Mouse (Mus musculus) retina, postnatal 1 day (tissue): ENCODE data around the gene Aagab.

Experiments used
- DNase-seq: peaks from one replicate; pipeline ENCODE4 v3.0.0-alpha.2; 2012

Gene Aagab

DNA sequence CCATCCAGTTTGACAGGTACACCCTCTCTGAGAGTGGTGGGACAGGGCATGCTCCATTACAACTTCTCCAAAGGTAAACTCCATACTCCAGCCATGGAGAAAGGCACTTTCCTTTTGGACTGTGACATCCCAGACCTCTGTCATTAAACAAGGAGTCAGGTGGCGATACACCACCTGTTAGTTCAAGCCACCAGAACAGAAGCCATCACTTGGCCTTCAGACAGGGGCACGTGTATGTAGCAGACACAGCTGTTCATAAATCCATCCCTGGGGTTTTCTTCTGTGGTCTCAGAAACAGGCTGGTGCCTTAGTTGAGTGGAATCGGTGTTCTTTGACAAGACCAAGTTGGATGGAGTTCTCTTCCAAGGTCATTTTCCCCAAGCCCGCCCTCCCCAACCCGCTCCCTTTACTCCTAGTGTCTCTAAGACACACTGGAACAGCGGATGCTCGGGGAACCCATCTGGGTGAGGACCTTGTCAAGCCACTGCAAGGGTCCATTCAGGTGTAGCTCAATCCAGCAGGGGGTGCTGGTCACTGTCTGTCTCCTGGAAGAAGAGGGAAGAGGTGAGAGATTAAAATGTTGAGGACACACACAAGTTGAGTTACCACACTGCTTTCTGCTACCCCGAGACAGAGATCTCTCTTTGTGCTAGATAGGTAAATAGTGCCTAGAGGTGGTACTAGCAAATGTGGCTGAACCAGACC is 47.5 kb downstream of the Aagab start:
- DNase-seq: peak; percentile 32

- DNase-seq: no peak
These were observed 48.4 kb downstream of the Aagab start for GRCm38 (mm10) chr9:63650905-63651304.

DNA sequence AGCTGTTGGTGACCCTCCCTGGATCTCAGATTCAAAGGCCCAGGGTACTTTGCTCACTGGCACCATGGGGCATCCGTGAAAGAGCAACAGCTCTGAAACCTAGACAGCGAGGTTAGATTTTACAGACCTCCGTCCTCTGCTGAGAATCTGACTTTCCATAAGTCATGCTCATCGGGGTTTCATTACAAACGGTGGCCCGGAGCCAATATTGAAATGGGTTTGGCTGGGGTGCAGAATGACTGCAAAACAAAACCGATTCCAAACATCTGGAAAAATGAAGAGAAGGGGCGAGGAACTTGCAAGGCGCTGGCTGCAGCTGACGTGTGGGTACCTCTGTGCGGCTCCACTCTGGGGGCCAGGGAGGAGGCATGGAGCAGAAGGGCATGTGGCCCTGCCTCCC is 49.1 kb downstream of the Aagab start:
- DNase-seq: no peak

- no peak for DNase-seq
These were observed 51.2 kb downstream of the Aagab start for GRCm38 (mm10) chr9:63653666-63654065.

GRCm38 (mm10) chr9:63654575-63654974 is 52.1 kb downstream of the Aagab start:
- no peak for DNase-seq

- DNase-seq: no peak
These were observed 52.6 kb downstream of the Aagab start for GRCm38 (mm10) chr9:63655092-63655491.

DNA sequence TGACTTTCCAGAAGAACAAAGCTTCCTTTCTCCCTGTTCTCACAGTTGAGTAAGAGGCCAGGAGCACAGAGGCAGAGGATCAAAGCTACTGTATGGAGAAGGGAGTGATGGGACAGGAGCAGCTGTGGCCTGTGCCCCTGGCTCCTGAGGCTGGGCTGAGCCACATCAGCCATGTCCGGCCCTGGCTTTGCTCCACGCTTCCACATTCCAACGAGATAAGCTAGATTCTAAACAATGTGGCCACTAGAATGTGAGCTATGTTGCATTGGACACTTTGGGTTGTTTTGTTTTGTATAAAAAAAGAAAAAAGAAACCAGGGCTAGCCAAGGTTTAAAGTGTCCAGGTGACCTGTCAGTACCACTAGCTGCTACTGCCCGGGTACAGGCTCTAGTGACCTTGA is 54.7 kb downstream of the Aagab start:
- DNase-seq: no peak

DNA sequence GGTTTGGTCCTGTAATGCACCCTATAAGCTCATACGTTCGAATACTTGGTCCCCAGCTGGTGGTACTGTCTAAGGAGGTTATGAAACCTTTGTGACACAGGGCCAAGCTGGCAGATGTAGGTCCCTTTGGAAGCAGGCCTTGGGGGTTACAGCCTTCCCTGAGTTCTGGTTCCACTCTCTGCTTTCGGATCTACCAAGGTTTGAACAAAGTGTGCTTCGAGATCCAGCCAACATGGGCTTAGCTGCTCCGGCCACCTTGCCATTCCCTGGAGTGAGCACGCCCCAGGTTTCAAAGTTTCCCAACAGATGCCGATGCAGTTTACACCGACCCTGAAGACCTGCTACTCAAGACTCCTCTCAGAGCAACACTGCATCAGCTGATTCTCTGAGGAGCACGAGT is 56.0 kb downstream of the Aagab start:
- DNase-seq: no peak

- DNase-seq: no peak
These were observed 56.5 kb downstream of the Aagab start for GRCm38 (mm10) chr9:63658970-63659371.

- DNase-seq: no peak
These were observed 57.6 kb downstream of the Aagab start for GRCm38 (mm10) chr9:63660061-63660460.

DNA sequence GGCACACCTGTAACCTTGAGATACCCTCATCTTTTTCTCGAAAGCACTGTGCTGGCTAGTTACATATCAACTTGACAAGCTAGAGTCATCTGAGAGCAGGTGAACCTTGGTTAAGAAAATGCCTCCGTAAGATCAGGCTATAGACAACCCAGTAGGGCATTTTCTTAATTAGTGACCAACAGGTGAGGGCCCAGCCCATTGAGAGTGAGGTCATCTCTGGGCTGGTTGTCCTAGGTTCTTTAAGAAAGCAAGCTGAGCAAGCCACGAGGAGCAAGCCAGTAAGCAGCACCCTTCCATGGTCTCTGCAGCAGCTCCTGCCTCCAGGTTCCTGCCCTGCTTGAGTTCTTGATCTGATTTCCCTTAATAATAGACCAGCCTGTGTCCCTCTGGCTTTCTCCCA is 58.2 kb downstream of the Aagab start:
- DNase-seq: no peak

DNA sequence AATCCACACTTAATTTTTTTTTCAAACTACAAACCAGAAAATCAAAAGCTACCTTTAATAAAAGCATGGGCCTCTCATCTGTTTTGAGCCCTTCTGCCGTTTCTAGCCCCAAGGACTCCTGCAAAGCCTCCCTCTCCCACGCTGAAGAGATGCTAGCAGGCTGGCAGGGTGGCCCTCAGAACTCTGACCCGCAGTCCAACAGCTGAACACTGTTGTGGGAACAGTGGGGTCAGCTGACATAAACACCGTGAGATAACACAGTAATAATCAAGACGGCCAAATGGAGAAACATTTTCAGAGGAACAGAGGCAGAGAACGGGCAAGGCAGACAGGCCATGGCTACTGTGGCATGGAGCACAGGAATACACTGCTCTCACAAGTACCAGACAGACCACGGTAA is 60.3 kb downstream of the Aagab start:
- DNase-seq: no peak

DNA sequence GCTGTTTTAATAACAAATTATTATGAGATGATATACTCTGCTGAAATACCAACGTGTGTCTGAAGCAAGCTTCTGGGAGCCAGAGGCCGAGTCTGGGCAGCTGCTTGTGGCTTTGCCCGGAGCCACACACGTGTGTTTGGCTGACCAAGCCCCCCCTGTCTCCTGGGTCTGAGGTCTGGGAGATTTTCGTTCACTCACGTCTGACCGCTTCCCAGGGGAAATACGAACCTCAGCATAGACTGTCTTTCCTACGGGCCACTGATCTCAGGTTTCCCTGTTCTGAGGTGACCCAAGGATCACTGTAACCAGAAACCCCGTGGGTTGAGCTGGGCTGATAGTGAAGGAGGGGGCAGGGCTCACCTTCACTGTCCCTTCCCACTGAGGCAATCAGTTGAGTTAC is 60.8 kb downstream of the Aagab start:
- no peak for DNase-seq

GRCm38 (mm10) chr9:63664300-63664745 is 61.9 kb downstream of the Aagab start:
- no peak for DNase-seq

GRCm38 (mm10) chr9:63664792-63665646 is 62.6 kb downstream of the Aagab start:
- DNase-seq: peak; percentile 83

DNA sequence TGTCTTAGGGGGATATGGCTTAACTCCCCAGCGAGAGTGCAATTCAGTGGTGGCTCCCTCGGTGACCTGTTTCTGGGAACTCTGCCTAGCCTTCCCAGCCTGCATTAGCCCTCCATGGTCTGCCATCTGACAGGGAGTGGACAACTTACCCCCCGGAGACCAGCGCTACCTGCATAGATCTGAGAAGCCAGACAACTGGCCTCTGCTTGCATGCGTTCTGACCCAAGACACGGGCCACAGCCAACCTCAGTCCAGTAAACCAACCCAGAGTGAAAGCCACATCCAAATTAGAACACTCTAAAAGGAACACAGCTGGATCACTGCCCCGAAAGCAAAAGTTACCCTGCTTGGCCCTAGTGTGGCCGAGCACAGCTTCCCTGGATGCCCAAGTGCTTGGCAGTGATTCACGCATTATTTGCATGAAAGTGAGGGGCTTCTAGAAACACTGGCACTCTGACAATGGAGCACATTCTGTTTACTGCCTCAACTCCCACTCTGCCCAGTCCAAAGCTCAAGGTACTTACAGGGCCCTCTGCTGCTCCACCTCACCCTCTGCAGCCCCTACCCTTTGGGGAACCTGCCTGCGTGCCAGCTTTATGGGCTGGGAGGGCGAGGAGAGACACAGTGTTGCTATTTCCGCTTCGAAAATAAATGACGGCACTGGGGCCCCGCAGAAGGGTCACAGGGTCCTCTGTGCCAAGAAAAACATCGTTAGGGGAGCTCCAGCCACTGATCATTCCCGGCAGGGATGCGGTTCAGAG is 64.3 kb downstream of the Aagab start:
- peak; percentile 40 for DNase-seq

GRCm38 (mm10) chr9:63667373-63667724 is 64.9 kb downstream of the Aagab start:
- no peak for DNase-seq

DNA sequence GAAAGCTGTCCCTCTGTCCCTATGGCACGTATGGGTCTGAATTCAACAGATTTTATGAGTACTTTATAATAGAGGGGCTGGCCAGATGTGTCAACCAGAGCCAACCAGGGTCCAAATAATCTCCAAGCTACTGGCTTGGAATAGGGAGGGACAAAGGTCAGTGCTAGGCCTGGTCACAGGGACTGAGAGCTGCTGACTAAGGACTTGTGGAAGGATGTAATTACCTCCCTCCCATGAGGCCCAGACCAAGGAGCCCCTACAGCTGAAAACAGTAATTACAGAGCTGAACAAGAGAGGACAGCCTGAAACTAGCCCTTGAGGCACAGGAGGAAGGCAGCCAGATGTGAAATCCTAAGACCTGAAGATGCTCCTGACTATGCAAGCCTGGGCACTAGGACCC is 66.2 kb downstream of the Aagab start:
- peak; percentile 7 for DNase-seq

DNA sequence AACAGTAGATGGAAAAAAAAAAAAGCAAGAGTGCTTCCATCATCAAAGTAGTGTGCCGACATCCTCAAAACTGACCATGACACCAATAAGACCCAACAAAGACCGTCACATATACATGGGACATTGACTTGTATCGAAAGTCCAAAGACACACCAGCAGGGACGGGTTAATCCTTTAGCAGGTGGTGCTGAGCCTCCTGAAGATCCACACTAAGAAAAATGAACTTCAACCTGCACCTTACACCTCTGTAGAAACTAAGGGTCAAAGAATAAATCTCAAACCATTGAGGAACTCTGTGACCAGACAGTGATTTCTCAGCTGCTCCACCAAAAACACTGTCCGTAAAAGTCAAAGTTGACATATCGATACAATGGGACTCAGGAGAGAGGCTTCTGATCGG is 67.4 kb downstream of the Aagab start:
- DNase-seq: no peak

DNA sequence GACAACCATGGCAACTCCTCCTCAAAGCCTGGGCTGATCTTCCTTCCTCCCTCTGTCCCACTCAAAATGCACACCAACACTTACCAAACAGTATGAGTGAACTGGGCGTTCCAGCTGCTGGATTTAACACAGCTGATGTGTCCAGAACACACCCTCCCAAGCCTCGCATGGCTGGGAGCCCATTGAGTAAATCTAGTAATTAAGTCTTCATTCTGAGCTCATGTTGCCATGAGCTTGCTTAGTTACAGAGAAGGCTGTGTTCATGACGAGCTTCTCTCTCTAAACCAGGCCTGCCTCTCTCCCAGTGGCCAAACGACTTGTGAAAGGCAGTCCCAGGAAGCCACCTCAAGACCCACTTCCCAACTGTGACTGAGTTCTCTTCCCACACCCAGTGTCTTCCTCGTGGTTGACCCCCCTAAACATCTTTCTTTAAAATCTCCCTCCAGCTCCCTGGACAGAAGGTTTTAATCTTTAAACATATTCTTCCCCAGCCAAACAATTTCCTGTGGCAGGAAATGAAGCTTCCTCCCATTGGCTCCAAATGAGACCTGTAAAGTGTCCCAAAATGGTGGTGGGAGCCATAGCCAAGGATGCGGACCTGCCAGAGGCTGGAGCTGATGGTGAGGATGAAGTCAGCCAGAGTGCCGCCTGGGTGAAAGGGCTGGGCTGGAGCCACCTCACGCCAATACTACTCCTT is 70.5 kb downstream of the Aagab start:
- no peak for DNase-seq

GRCm38 (mm10) chr9:63673494-63673805 is 71.0 kb downstream of the Aagab start:
- DNase-seq: no peak

- no peak for DNase-seq
These were observed 72.2 kb downstream of the Aagab start for GRCm38 (mm10) chr9:63674613-63675012.

GRCm38 (mm10) chr9:63677621-63678020 is 75.2 kb downstream of the Aagab start:
- no peak for DNase-seq
